Mouse (Mus musculus): Measurements from ENCODE around the gene Slc4a4.

Gene Slc4a4

DNA sequence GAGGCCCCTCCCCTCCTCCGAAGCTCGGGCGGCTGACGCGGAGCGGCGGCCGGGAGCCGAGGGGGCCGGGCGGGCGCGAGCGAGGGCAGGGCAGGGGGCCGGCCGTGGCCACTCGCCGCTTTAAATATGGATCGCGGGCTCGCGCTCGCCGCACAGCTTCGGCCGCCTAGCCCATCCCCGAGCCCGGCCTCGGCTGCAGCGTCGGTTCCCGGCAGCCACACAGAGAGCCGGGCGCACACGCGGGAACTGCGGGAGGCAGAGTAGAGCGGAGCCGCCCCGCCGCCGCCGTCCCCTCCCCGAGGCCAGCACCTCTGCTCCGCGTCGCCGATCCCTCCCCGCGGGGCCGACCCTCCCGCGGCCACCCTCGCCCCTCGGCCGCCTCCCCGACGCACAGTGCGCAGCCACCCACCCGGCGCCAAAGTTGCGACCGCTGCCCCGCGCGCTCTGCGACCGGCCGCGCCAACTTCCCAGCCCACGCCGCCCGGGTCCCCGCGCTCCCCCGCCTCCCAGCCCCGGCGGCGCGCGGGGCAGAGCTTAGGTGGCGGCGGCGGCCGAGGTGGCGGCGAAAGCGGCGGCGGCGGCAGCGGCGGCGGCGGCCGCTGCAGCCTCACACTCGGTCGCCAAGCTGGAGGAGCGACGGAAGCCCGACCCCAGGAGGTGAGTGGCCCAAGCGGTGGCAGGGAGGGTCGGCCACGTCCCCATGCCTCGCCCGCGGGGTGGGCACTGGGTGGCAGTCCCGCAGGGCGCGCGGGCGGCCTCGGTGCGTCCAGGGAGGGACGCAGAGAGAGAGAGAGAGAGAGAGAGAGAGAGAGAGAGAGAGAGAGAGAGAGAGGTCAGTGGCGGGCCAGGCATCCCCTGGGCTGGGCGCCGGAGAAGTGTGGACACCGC is at the start of gene Slc4a4:
Gene Slc4a4 (plus strand): TSS at position 151 of the 888 bp plus-strand sequence.
- no peak for DNase-seq (ENCODE audit: extremely low read depth, insufficient read length, low spot score)

DNA sequence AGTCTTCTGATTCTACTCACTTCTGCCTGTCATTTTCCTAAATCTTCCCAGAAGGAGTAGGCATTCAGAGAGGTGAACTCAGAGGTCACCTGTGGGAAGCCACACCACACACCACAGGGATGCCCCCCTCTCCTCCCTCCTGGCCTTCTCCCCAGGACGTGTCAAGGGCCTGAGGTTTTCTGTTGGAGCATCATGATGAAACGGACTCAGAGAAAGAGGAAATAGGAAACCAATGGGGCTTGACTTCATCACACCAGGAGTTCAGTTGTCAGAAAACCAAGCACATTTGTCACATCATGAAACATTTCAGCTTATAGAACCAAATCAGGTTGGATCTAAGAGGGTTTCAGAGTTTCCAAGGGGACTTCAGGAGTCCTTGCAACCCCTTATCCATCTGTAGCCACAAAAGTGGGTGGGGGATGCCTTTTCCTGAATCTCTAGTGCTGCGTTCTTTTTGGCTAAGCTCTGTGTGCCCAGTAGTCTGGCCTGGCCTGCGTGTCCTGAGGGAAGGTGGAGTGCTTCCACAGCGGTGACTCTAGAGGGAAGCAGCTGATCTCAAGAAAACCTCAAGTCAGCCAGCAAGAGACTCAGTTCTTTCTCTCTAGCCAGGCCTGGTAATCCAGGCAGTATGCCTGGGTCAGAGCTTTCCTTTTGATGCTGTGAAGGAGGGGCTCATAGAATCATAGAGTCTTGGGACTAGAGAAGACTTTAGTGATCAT is 46.4 kb upstream of the Slc4a4 start:
- no peak for DNase-seq (ENCODE audit: extremely low read depth, insufficient read length, low spot score)

- DNase-seq (ENCODE audit: extremely low read depth, insufficient read length, low spot score): no peak
Observed at GRCm38 (mm10) chr5:88857311-88857710, 29.3 kb upstream of the Slc4a4 start.

DNA sequence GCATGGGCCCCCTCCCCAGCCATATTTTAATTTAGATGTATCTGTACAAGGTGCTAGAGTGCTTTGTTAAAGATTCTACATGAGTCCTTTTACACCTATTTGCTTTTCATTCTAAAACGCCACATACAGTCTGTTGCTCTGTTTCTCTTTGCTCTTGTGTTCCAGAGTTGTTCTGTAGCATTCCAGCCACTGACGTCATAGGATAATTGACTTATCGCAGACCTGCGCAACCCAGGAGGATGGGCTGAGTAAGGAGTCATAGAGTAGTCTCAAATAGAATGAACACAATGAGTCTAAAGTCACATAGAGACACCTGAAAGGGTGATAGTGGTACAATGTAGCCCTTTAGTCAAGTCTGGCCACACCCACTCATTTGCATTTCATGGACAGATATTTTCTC is 28.8 kb upstream of the Slc4a4 start:
- DNase-seq (ENCODE audit: extremely low read depth, insufficient read length, low spot score): no peak

- DNase-seq (ENCODE audit: extremely low read depth, insufficient read length, low spot score): no peak
Observed at GRCm38 (mm10) chr5:88858226-88858625, 28.4 kb upstream of the Slc4a4 start.

DNA sequence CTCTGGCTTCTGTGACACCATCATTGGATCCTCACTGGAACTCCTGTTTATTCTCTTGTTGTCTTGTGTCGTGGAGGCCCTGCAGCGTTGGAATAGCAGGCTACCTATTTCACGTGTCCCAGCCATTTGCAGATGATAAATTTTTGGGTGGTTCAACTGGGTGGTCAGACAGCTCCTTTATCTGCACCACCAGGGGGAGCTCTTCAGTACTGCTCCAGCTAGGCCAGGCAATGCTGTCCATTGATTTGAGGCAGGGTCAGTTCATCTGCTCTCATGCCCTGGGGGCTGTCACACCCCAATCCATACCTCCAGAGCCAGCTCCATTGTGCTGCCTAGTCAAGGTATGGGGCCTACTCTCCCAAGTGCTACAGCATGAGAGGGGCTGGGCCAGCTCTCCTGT is 24.5 kb upstream of the Slc4a4 start:
- no peak for DNase-seq (ENCODE audit: extremely low read depth, insufficient read length, low spot score)

- DNase-seq (ENCODE audit: extremely low read depth, insufficient read length, low spot score): no peak
Observed at GRCm38 (mm10) chr5:88862794-88863193, 23.8 kb upstream of the Slc4a4 start.

DNA sequence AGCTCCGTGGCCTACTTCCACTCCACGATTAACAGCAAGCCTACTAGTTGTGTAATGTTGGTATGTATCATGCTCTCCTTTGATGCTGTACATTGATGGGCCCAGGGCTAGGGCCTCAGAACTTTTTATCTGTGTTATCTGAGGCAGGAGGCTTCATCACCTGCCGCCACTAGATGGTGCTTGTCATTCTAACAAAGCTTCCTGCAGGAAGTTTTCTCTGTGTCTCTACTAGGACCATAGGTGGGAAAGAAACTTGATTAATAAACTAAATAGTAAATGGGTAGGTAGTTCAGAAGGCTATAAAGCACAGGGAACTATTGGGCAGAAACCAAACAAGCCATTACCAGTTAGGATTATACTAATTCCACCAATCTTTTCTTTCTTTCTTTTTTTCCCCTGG is 2.5 kb upstream of the Slc4a4 start:
- no peak for DNase-seq (ENCODE audit: extremely low read depth, insufficient read length, low spot score)

- no peak for DNase-seq (ENCODE audit: extremely low read depth, insufficient read length, low spot score)
Observed at GRCm38 (mm10) chr5:88885503-88885902, 1.1 kb upstream of the Slc4a4 start.

GRCm38 (mm10) chr5:88885944-88886343 is 674 bp upstream of the Slc4a4 start:
- DNase-seq (ENCODE audit: extremely low read depth, insufficient read length, low spot score): no peak

- no peak for DNase-seq (ENCODE audit: extremely low read depth, insufficient read length, low spot score)
Observed at GRCm38 (mm10) chr5:88886349-88886667, 310 bp upstream of the Slc4a4 start.

GRCm38 (mm10) chr5:88887556-88888412 is 1.2 kb downstream of the Slc4a4 start:
- no peak for DNase-seq (ENCODE audit: extremely low read depth, insufficient read length, low spot score)

GRCm38 (mm10) chr5:88888413-88888700 is 1.7 kb downstream of the Slc4a4 start:
- no peak for DNase-seq (ENCODE audit: extremely low read depth, insufficient read length, low spot score)

GRCm38 (mm10) chr5:88889326-88889725 is 2.7 kb downstream of the Slc4a4 start:
- no peak for DNase-seq (ENCODE audit: extremely low read depth, insufficient read length, low spot score)

- DNase-seq (ENCODE audit: extremely low read depth, insufficient read length, low spot score): no peak
Observed at GRCm38 (mm10) chr5:88890146-88890545, 3.5 kb downstream of the Slc4a4 start.

- DNase-seq (ENCODE audit: extremely low read depth, insufficient read length, low spot score): no peak
Observed at GRCm38 (mm10) chr5:88896574-88896973, 10.0 kb downstream of the Slc4a4 start.

- no peak for DNase-seq (ENCODE audit: extremely low read depth, insufficient read length, low spot score)
Observed at GRCm38 (mm10) chr5:88903111-88903510, 16.5 kb downstream of the Slc4a4 start.

DNA sequence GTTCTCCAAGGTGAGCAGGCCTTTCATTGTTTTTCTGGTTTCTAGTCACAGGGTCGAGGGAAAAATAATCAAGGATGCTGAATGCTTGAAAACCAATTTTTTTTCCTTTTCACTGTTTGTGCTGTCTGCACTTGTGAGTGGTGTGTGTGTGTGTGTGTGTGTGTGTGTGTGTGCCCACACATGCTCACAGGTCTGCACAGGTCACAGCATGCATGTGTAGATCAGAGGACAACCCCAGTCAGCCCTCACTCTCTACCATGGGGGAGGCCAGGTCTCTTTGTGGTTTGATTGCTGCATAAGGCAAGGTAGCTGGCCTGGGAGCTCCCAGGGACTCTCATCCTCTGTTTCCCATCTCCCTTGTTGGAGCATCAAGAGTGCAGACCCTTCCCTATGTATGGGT is 16.9 kb downstream of the Slc4a4 start:
- DNase-seq (ENCODE audit: extremely low read depth, insufficient read length, low spot score): no peak

- no peak for DNase-seq (ENCODE audit: extremely low read depth, insufficient read length, low spot score)
Observed at GRCm38 (mm10) chr5:88904841-88905240, 18.2 kb downstream of the Slc4a4 start.

DNA sequence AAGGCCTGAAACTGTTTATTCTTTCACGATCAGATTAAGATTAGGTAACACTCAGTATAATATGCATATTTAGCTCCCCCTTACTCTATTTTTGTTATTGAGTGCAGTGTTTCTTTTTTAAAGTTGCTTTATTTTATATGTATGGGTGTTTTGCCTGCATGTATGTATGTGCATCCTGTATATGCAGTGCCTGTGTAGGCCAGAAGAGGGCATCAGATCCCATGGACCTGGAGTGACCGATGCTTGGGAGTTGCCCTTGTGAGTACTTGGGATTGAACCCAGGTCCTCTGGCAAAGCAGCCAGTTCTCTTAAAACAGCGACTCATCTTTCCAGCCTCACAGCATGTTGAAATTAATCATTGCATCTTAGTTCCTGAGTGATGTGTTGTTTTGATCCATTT is 21.0 kb downstream of the Slc4a4 start:
- DNase-seq (ENCODE audit: extremely low read depth, insufficient read length, low spot score): no peak

- DNase-seq (ENCODE audit: extremely low read depth, insufficient read length, low spot score): peak; percentile 74
Observed at GRCm38 (mm10) chr5:88912629-88913028, 26.0 kb downstream of the Slc4a4 start.

Data from 3134 (cell line).